Mouse (Mus musculus) gastrocnemius, adult 18-20 months (tissue): Measurements from ENCODE around the gene Ppard. TPM values are rescaled to one million over a fixed set of nuclear protein-coding genes. Genes with fewer than 3 reads are reported as not detected.

ENCODE experiments used
- DNase-seq: peaks from one replicate; pipeline ENCODE4 v3.0.0; 2021; ENCODE audit warnings: low spot score
- total RNA-seq, 2 experiments: library from RNA; stranded (reverse); gene quantifications; 2 replicates each; pipeline ENCODE4 v1.2.3; 2021

Gene Ppard
- total RNA-seq, 2 experiments from 2014 or later = 26.3 to 27.2 TPM

- no peak for DNase-seq
These were observed 102.8 kb downstream of the Ppard start for GRCm38 (mm10) chr17:28335267-28335666.

GRCm38 (mm10) chr17:28337547-28337946 is 105.0 kb downstream of the Ppard start:
- DNase-seq = no peak

- no peak for DNase-seq
These were observed 108.1 kb downstream of the Ppard start for GRCm38 (mm10) chr17:28340578-28340977.

GRCm38 (mm10) chr17:28341091-28341490 is 108.6 kb downstream of the Ppard start:
- DNase-seq = peak; percentile 57

- DNase-seq = no peak
These were observed 111.6 kb downstream of the Ppard start for GRCm38 (mm10) chr17:28344050-28344607.

- no peak for DNase-seq
These were observed 112.2 kb downstream of the Ppard start for GRCm38 (mm10) chr17:28344670-28345069.

GRCm38 (mm10) chr17:28345271-28345721 is 112.8 kb downstream of the Ppard start:
- no peak for DNase-seq

GRCm38 (mm10) chr17:28345882-28346281 is 113.4 kb downstream of the Ppard start:
- no peak for DNase-seq

GRCm38 (mm10) chr17:28347327-28347726 is 114.8 kb downstream of the Ppard start:
- no peak for DNase-seq

- DNase-seq = no peak
These were observed 115.7 kb downstream of the Ppard start for GRCm38 (mm10) chr17:28348211-28348610.

- no peak for DNase-seq
These were observed 116.9 kb downstream of the Ppard start for GRCm38 (mm10) chr17:28349264-28349880.

- DNase-seq = peak; percentile 28
These were observed 117.5 kb downstream of the Ppard start for GRCm38 (mm10) chr17:28349901-28350465.

- peak; percentile 77 for DNase-seq
These were observed 118.2 kb downstream of the Ppard start, which contains the start of gene Tead3 for GRCm38 (mm10) chr17:28350466-28351352. Tead3 (minus strand) TSS chr17:28350817.

Other genes with a start within 250 kb of the Ppard start
- gene Tcp11, start 152.1 kb upstream of the Ppard start, total RNA-seq = not detected
- under 1 TPM; 0.16 to 0.26 TPM for gene Scube3, start 90.6 kb upstream of the Ppard start, total RNA-seq
- gene Zfp523, start 55.6 kb upstream of the Ppard start, total RNA-seq = 10 to 100 TPM; 15.8 to 16.7 TPM
- 1 to 10 TPM; 1.1 to 1.9 TPM for gene Def6, start 24.9 kb upstream of the Ppard start, total RNA-seq
- gene Fance, start 80.8 kb downstream of the Ppard start, total RNA-seq = 10 to 100 TPM; 10.3 to 11.2 TPM
- gene Rpl10a, start 95.8 kb downstream of the Ppard start, total RNA-seq = 100 to 1,000 TPM; 418 to 419 TPM
- gene Tead3, start 118.1 kb downstream of the Ppard start, total RNA-seq = 1 to 10 TPM; 5.3 to 6.9 TPM
- not detected for gene Tulp1, start 132.5 kb downstream of the Ppard start, total RNA-seq